Mouse (Mus musculus) adrenal gland, postnatal 14 days (tissue): ENCODE measurements around the gene Btbd9. TPM values are rescaled to one million over a fixed set of nuclear protein-coding genes. Genes with fewer than 3 reads are reported as not detected.

ENCODE experiments used
- DNase-seq: peaks from one replicate; pipeline ENCODE4 v3.0.0; 2021; ENCODE audit warnings: mixed read lengths
- total RNA-seq: library from RNA; stranded (reverse); gene quantifications from 2 replicates; pipeline ENCODE4 v1.2.3, GENCODE M21; 2021

Gene Btbd9
- total RNA-seq, 1 experiment from 2014 or later: 36.9 TPM

GRCm38 (mm10) chr17:30602175-30602574 lies 25.9 kb upstream of the Btbd9 start:
- DNase-seq: no peak

- no peak for DNase-seq
These were observed 22.0 kb upstream of the Btbd9 start for GRCm38 (mm10) chr17:30598300-30598699.

- no peak for DNase-seq
These were observed 21.5 kb upstream of the Btbd9 start for GRCm38 (mm10) chr17:30597786-30598185.

- no peak for DNase-seq
These were observed 18.6 kb upstream of the Btbd9 start for GRCm38 (mm10) chr17:30594846-30595245.

GRCm38 (mm10) chr17:30594407-30594806 lies 18.1 kb upstream of the Btbd9 start:
- no peak for DNase-seq

- DNase-seq: peak; percentile 69
These were observed 14.3 kb upstream of the Btbd9 start for GRCm38 (mm10) chr17:30590417-30591198.

- DNase-seq: no peak
These were observed 7.1 kb upstream of the Btbd9 start for GRCm38 (mm10) chr17:30583258-30584001.

GRCm38 (mm10) chr17:30582313-30582712 lies 6.0 kb upstream of the Btbd9 start:
- no peak for DNase-seq

- no peak for DNase-seq
These were observed 4.9 kb upstream of the Btbd9 start for GRCm38 (mm10) chr17:30581201-30581600.

- DNase-seq: no peak
These were observed 4.5 kb upstream of the Btbd9 start for GRCm38 (mm10) chr17:30580781-30581180.

GRCm38 (mm10) chr17:30576946-30577345 lies 658 bp upstream of the Btbd9 start:
- no peak for DNase-seq

- peak; percentile 60 for DNase-seq
These were observed 975 bp downstream of the Btbd9 start for GRCm38 (mm10) chr17:30575121-30575904.

- DNase-seq: no peak
These were observed 1.6 kb downstream of the Btbd9 start for GRCm38 (mm10) chr17:30574783-30575075.

GRCm38 (mm10) chr17:30573990-30574782 lies 2.1 kb downstream of the Btbd9 start:
- DNase-seq: peak; percentile 24

GRCm38 (mm10) chr17:30570971-30571370 lies 5.3 kb downstream of the Btbd9 start:
- DNase-seq: no peak

GRCm38 (mm10) chr17:30570173-30570572 lies 6.1 kb downstream of the Btbd9 start:
- peak; percentile 77 for DNase-seq

- no peak for DNase-seq
These were observed 7.8 kb downstream of the Btbd9 start for GRCm38 (mm10) chr17:30568473-30568872.

GRCm38 (mm10) chr17:30564971-30565370 lies 11.3 kb downstream of the Btbd9 start:
- DNase-seq: no peak

- no peak for DNase-seq
These were observed 11.9 kb downstream of the Btbd9 start for GRCm38 (mm10) chr17:30564407-30564806.

- DNase-seq: no peak
These were observed 12.7 kb downstream of the Btbd9 start for GRCm38 (mm10) chr17:30563484-30564075.

GRCm38 (mm10) chr17:30562770-30563169 lies 13.5 kb downstream of the Btbd9 start:
- DNase-seq: no peak

GRCm38 (mm10) chr17:30559536-30559935 lies 16.8 kb downstream of the Btbd9 start:
- DNase-seq: peak; percentile 85
